Mouse (Mus musculus): Measurements from ENCODE around the gene Bach1. TPM values are rescaled to one million over a fixed set of nuclear protein-coding genes. Genes with fewer than 3 reads are reported as not detected.

The Bach1 gene
- total RNA-seq (2023; ENCODE audit: inconsistent age): 23.4 to 24.6 TPM (median 24.1 TPM) in 4 replicates

GRCm38 (mm10) chr16:87698692-87699305 lies at the start of gene Bach1:
Gene Bach1 (plus strand): TSS chr16:87698945.

Other genes with a start within 250 kb of the Bach1 start
- gene Usp16, start 244.2 kb upstream of the Bach1 start, total RNA-seq (2023; ENCODE audit: inconsistent age): 154 to 176 TPM (median 157 TPM) in 4 replicates
- 156 to 193 TPM (median 161 TPM) in 4 replicates for gene Cct8, start 203.1 kb upstream of the Bach1 start, total RNA-seq (2023; ENCODE audit: inconsistent age)
- not detected in 4 replicates for gene Map3k7cl, start 145.6 kb upstream of the Bach1 start, total RNA-seq (2023; ENCODE audit: inconsistent age)